Comparison of ENCODE assay signal across 8 mouse cellular contexts in the genomic region with DNA sequence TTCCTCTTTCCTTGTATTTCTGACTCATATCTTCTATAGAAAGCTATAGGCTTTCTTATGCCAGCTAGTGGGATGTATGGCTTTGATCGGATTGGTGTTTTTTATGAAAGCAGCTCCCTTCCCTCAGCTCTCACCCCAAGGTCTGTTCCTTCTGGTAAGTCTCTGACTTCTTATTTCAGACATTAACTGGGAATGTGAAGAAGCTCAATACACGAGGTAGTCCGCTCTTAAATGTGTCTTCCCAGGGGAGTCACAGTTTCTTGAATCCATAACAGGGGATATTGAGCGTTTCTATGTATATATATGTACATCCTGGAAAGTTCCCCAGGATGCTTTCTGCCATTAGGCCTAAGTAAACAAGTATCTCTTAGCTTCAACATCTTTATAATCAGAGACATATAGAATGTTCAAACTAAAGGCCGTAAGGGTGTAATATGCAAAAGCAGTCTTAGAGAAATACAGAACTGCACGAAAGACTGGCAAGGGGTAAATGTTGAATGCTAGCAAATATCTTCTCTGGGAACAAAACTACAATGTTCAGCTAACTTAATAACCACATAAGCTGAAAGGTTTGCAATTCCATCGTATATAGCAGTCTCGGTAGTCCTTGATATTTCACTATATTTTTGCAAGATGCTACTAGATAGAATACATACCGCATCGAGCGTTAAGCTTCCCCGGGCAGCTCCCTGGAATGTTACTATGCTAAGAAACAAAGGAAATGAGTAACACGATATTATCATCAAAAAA. TPM values are rescaled to one million over a fixed set of nuclear protein-coding genes. Genes with fewer than 3 reads are reported as not detected.
DNase-seq lines count a peak whose midpoint lies in the region; ATAC-seq lines count a peak whose summit lies in the region.

No protein-coding gene starts in this region.

- H3K36me3 ChIP-seq in megakaryocyte, embryonic 14.5 days (replicated peaks; ENCODE audit: low read length), result peaks cover 12% of the 10 kb centered on the region
- H3K36me3 ChIP-seq in embryonic facial prominence, embryonic 13.5 days, result 0 out of 2 replicates have a peak, but pooled peaks cover under 1% of the 10 kb centered on the region
- no peaks in the 10 kb centered on the region for H3K36me3 ChIP-seq in intestine, embryonic 15.5 days
- no peaks in the 10 kb centered on the region for H3K36me3 ChIP-seq in neural tube, embryonic 15.5 days

- no peaks in the 10 kb centered on the region for H3K27me3 ChIP-seq in megakaryocyte, embryonic 14.5 days (replicated peaks)
- H3K27me3 ChIP-seq in embryonic facial prominence, embryonic 13.5 days, result no peaks in the 10 kb centered on the region
- no peaks in the 10 kb centered on the region for H3K27me3 ChIP-seq in intestine, embryonic 15.5 days (replicated peaks)
- no peaks in the 10 kb centered on the region for H3K27me3 ChIP-seq in neural tube, embryonic 15.5 days (replicated peaks)

- no peak for DNase-seq in left cerebral cortex, postnatal 10 days (ENCODE audit: extremely low spot score in 1 of 2, low spot score in 2 of 2)
- DNase-seq in cerebellum, postnatal 36 days, result no peak
- DNase-seq in testis, postnatal 14 days (ENCODE audit: low spot score), result no peak

- peak overlapping the region; percentile 100 for H3K4me3 ChIP-seq in megakaryocyte, embryonic 14.5 days (replicated peaks)
- H3K4me3 ChIP-seq in embryonic facial prominence, embryonic 13.5 days, result peak overlapping the region; percentile 60
- peak overlapping the region; percentile 58 for H3K4me3 ChIP-seq in intestine, embryonic 15.5 days (replicated peaks)
- H3K4me3 ChIP-seq in neural tube, embryonic 15.5 days (replicated peaks), result peak overlapping the region; percentile 58

- H3K4me2 ChIP-seq in embryonic facial prominence, embryonic 13.5 days, result peak overlapping the region; percentile 69
- peak overlapping the region; percentile 88 for H3K4me2 ChIP-seq in intestine, embryonic 15.5 days (replicated peaks)
- peak overlapping the region; percentile 91 for H3K4me2 ChIP-seq in neural tube, embryonic 15.5 days

- peaks cover 68% of the 10 kb centered on the region for H3K4me1 ChIP-seq in megakaryocyte, embryonic 14.5 days
- peaks cover 16% of the 10 kb centered on the region for H3K4me1 ChIP-seq in embryonic facial prominence, embryonic 13.5 days
- 0 out of 2 replicates have a peak, but pooled peaks cover 2% of the 10 kb centered on the region for H3K4me1 ChIP-seq in intestine, embryonic 15.5 days (replicated peaks)
- peaks cover 13% of the 10 kb centered on the region for H3K4me1 ChIP-seq in neural tube, embryonic 15.5 days

- intact Hi-C loops in left cerebral cortex, postnatal 10 days (cut with DNase I), result no loop called here

- H3K9ac ChIP-seq in embryonic facial prominence, embryonic 13.5 days, result peak overlapping the region; percentile 70
- H3K9ac ChIP-seq in intestine, embryonic 15.5 days, result peak overlapping the region; percentile 43; the same call in 1 of the 2 replicates
- H3K9ac ChIP-seq in neural tube, embryonic 15.5 days (replicated peaks), result no peak overlapping the region

- no peaks in the 10 kb centered on the region for H3K9me3 ChIP-seq in megakaryocyte, embryonic 14.5 days
- no peaks in the 10 kb centered on the region for H3K9me3 ChIP-seq in embryonic facial prominence, embryonic 13.5 days
- H3K9me3 ChIP-seq in intestine, embryonic 15.5 days, result no peaks in the 10 kb centered on the region
- H3K9me3 ChIP-seq in neural tube, embryonic 15.5 days (replicated peaks), result no peaks in the 10 kb centered on the region

- H3K27ac ChIP-seq in embryonic facial prominence, embryonic 13.5 days, result peak overlapping the region; percentile 56
- no peak overlapping the region for H3K27ac ChIP-seq in intestine, embryonic 15.5 days
- no peak overlapping the region for H3K27ac ChIP-seq in neural tube, embryonic 15.5 days (replicated peaks)

- no peak for ATAC-seq in megakaryocyte, adult 5-6 weeks (ENCODE audit: poor library complexity, severe bottlenecking)
- ATAC-seq in embryonic facial prominence, embryonic 13.5 days (ENCODE audit: insufficient number of reproducible peaks, insufficient read depth, low FRiP score, low TSS enrichment, low read depth), result peak; percentile 8; the same call in 1 of the 2 replicates
- no peak for ATAC-seq in intestine, embryonic 15.5 days
- ATAC-seq in neural tube, embryonic 15.5 days (ENCODE audit: low FRiP score), result no peak; the same call in 1 of the 2 replicates

- WGBS in embryonic facial prominence, embryonic 13.5 days, result 38% methylated on average over 13 of the region's 13 CpGs
- WGBS in intestine, embryonic 15.5 days, result 28% methylated on average over 13 of the region's 13 CpGs
- 54% methylated on average over 13 of the region's 13 CpGs for WGBS in neural tube, embryonic 15.5 days

RNA-seq across cellular contexts. Expression of a gene that starts 0.8 kb away (rescaled TPM):
- polyA plus RNA-seq in megakaryocyte, embryonic 14.5 days (2012; ENCODE audit: insufficient read depth, low replicate concordance), result not detected in 2 replicates
- 10.6 and 11.4 TPM in 2 replicates for total RNA-seq in megakaryocyte, adult 5-6 weeks (2015)
- 11.3 and 12.2 TPM in 2 replicates for total RNA-seq in megakaryocyte, adult 5-6 weeks (2017)
- 1.7 and 2.2 TPM in 2 replicates for polyA plus RNA-seq in embryonic facial prominence, embryonic 13.5 days (2015; fragmentation: Nextera tagmentation; extraction: Ambion mirVana)
- 1.4 and 1.6 TPM in 2 replicates for polyA plus RNA-seq in intestine, embryonic 15.5 days (2015; fragmentation: Nextera tagmentation; extraction: Ambion mirVana)
- polyA plus RNA-seq in neural tube, embryonic 15.5 days (2015; fragmentation: Nextera tagmentation; extraction: Ambion mirVana), result 0.68 and 0.72 TPM in 2 replicates
- total RNA-seq in left cerebral cortex, postnatal 10 days (2021), result 1 to 10 TPM; 1.9 to 2.6 TPM
